Mouse (Mus musculus) liver, adult 2 months (tissue): ENCODE measurements at regions not wholly inside any gene's neighbourhood (a gene's known extent, or its start where the extent isn't known, plus 50 kb on each side); places are given as distances from the start of the nearest gene placed in this dataset.
"Not testable (repeated sequence)": the region's sequence is repeated elsewhere in the genome, so short reads cannot be mapped to it uniquely, and the experiment has no call there.

Experiments
- DNase-seq: peaks from one replicate; pipeline ENCODE4 v3.0.0-alpha.2; 2011; ENCODE audit warnings: low read depth, low spot score; ENCODE audit errors: extremely low read depth
- H3K27ac ChIP-seq: fragments of 200-500 bp; replicated peaks from 2 replicates; pipeline ENCODE4 v1.5.1; 2012; ENCODE audit warnings: low read depth, mild to moderate bottlenecking, control low read depth, inconsistent platforms, low read length; ENCODE audit not compliant: insufficient read depth
- H3K27me3 ChIP-seq: fragments of 200-500 bp; 2 replicates; pipeline ENCODE4 v1.6.1; 2012; ENCODE audit warnings: mild to moderate bottlenecking, moderate library complexity, low read length, inconsistent platforms; ENCODE audit not compliant: control insufficient read depth, insufficient read depth
- H3K36me3 ChIP-seq: fragments of 200-500 bp; 2 replicates; pipeline ENCODE4 v1.6.1; 2012; ENCODE audit warnings: low read length, inconsistent platforms; ENCODE audit not compliant: control insufficient read depth, insufficient read depth
- H3K4me1 ChIP-seq: fragments of 200-500 bp; 2 replicates; pipeline ENCODE4 v1.6.1; 2011; ENCODE audit warnings: low read length; ENCODE audit not compliant: control insufficient read depth, insufficient read depth
- H3K4me3 ChIP-seq: fragments of 200-500 bp; 2 replicates; pipeline ENCODE4 v1.5.1; 2011; ENCODE audit warnings: low read depth, mild to moderate bottlenecking, control low read depth, low read length, moderate library complexity; ENCODE audit not compliant: insufficient read depth
- H3K79me2 ChIP-seq: fragments of 200-500 bp; 2 replicates; pipeline ENCODE4 v1.6.1; 2012; ENCODE audit warnings: inconsistent platforms, mild to moderate bottlenecking, low read length, moderate library complexity; ENCODE audit not compliant: control insufficient read depth, insufficient read depth
- H3K9ac ChIP-seq: fragments of 200-500 bp; 2 replicates; pipeline ENCODE4 v1.6.1; 2012; ENCODE audit warnings: low read depth, mild to moderate bottlenecking, control low read depth, inconsistent platforms, low read length
- CTCF ChIP-seq: fragments of 200-500 bp; IDR thresholded peaks from 2 replicates; pipeline ENCODE4 v1.5.1; 2011; ENCODE audit warnings: low read depth, low read length, control low read depth
- POLR2A ChIP-seq: fragments of 200-500 bp; IDR thresholded peaks from 2 replicates; pipeline ENCODE4 v1.6.1; 2011; ENCODE audit warnings: low read length, control low read depth; ENCODE audit not compliant: insufficient read depth; ENCODE audit errors: extremely low read depth
- WGBS: fragments of 180-500 bp; shearing (Covaris S2); methylation state at CpG from one replicate; pipeline ENCODE4 v1.1.7; 2018; 5-methylcytosine and 5-hydroxymethylcytosine counted together

DNA sequence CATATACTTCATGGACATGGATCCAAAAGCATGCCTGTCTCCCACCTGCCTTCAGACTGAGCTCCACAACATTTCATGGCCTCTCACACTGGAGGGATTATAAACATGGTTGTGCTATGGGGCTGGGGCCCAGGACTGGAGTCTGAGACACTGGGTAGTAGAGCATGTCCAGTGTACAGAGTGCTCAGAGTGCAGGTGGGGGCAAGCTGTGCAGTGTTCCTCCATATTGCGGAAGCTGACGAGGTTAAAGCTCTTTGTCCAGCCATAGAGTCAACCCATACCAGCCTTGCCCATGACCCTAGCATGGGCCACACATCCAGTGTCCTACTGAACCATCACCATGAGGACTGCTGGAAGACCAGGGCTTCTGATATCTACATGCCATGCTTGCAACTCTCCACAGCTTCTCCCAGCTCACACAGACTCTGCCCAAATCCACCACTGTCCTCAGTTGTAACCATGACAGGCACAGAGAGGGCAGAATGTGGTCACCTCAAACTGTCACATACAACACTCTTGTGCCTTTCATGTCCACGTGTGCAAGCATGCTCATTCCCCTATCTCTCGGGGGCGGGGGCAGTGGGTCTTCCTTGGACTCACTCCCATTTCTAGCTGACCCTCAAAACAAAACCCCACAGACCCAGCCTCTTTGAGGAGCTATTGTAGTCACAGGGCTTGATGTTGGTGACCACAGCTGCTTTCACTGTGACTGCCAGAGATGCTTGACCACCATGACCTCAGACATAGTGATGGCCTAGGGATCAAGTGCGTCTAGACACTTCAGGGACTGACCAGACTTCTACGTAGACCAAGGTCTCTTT is 55.9 kb downstream of the Tmem121 start:
- WGBS: 89% methylated on average over 7 of the region's 7 CpGs
- no peaks in the 10 kb centered on the region for H3K36me3 ChIP-seq
- H3K79me2 ChIP-seq: no peaks in the 10 kb centered on the region
- TF ChIP-seq CTCF (no peak), POLR2A (no peak)
- no peaks in the 10 kb centered on the region for H3K4me1 ChIP-seq
- no peak overlapping the region for H3K9ac ChIP-seq
- no peak overlapping the region for H3K27ac ChIP-seq
- no peak for DNase-seq
- H3K4me3 ChIP-seq: no peak overlapping the region
- H3K27me3 ChIP-seq: no peaks in the 10 kb centered on the region

GRCm38 (mm10) chr12:113242194-113242510 is 56.4 kb downstream of the Tmem121 start:
- Histone ChIP-seq H3K27me3 (no peaks in the 10 kb centered on the region), H3K4me3 (no peak overlapping the region), H3K79me2 (no peaks in the 10 kb centered on the region), H3K9ac (no peak overlapping the region), H3K27ac (no peak overlapping the region), H3K36me3 (no peaks in the 10 kb centered on the region), H3K4me1 (no peaks in the 10 kb centered on the region)
- no peak for DNase-seq
- WGBS: 71% methylated on average over 3 of the region's 3 CpGs
- TF ChIP-seq POLR2A (no peak), CTCF (no peak)

DNA sequence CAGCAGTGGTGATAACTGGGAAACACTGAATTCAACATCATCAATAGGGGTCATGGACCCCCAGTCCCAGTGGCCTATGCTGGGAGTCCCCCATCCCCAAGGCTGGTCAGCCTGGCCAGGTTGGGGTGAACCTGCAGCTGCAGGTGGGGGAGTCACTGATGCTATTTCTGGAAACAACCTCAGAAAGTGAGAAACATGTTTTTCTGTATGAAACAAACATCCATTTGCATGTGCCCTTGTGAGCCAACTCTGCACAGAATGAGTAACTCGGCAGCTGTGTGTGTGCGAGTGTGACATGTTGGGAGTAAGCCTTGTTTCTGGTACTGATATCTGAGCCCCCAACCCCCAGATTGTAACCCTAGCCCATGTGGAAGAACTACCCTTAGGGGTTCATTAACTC is 59.0 kb downstream of the Tmem121 start:
- H3K36me3 ChIP-seq: no peaks in the 10 kb centered on the region
- H3K27me3 ChIP-seq: no peaks in the 10 kb centered on the region
- no peak overlapping the region for H3K27ac ChIP-seq
- no peaks in the 10 kb centered on the region for H3K4me1 ChIP-seq
- DNase-seq: no peak
- no peak overlapping the region for H3K4me3 ChIP-seq
- H3K79me2 ChIP-seq: no peaks in the 10 kb centered on the region
- H3K9ac ChIP-seq: no peak overlapping the region
- no peak for TF ChIP-seq CTCF
- no peak for TF ChIP-seq POLR2A
- WGBS: 95% methylated on average over 2 of the region's 2 CpGs

GRCm38 (mm10) chr12:113253446-113254424 is 68.0 kb downstream of the Tmem121 start:
- H3K36me3 ChIP-seq, H3K27ac ChIP-seq: not testable (repeated sequence)
- WGBS: 57% methylated on average over 2 of the region's 2 CpGs

GRCm38 (mm10) chr12:113255331-113255730 is 69.6 kb downstream of the Tmem121 start:
- Histone ChIP-seq H3K4me3 (no peak overlapping the region), H3K27ac (no peak overlapping the region), H3K4me1 (peaks cover 5% of the 10 kb centered on the region), H3K79me2 (no peaks in the 10 kb centered on the region), H3K9ac (no peak overlapping the region), H3K27me3 (no peaks in the 10 kb centered on the region), H3K36me3 (no peaks in the 10 kb centered on the region)
- 40% methylated on average over 3 of the region's 3 CpGs for WGBS
- DNase-seq: peak; percentile 95
- no peak for TF ChIP-seq CTCF
- TF ChIP-seq POLR2A: no peak

More at GRCm38 (mm10) chr12:113253446-113254424, 68.0 kb downstream of the Tmem121 start:
- not testable (repeated sequence) for DNase-seq, H3K4me1 ChIP-seq, H3K27me3 ChIP-seq, H3K4me3 ChIP-seq, H3K79me2 ChIP-seq, H3K9ac ChIP-seq

- no peak overlapping the region for H3K4me3 ChIP-seq
- H3K9ac ChIP-seq: no peak overlapping the region
- no peaks in the 10 kb centered on the region for H3K27me3 ChIP-seq
- H3K27ac ChIP-seq: no peak overlapping the region
- no peaks in the 10 kb centered on the region for H3K79me2 ChIP-seq
- DNase-seq: peak; percentile 78
- WGBS: 100% methylated on average over 2 of the region's 2 CpGs
- no peaks in the 10 kb centered on the region for H3K36me3 ChIP-seq
- TF ChIP-seq CTCF (no peak), POLR2A (no peak)
- H3K4me1 ChIP-seq: peaks cover 5% of the 10 kb centered on the region
Observed at GRCm38 (mm10) chr12:113256628-113257027, 70.9 kb downstream of the Tmem121 start.
